Mouse (Mus musculus) spleen, adult 2 months (tissue): Measurements from ENCODE around the gene Trim8.

Experiments
- CTCF ChIP-seq: fragments of 200-500 bp; IDR thresholded peaks from 2 replicates; pipeline ENCODE4 v1.5.1; 2011; ENCODE audit warnings: mild to moderate bottlenecking, inconsistent platforms; ENCODE audit not compliant: insufficient read depth, insufficient read length, insufficient replicate concordance; ENCODE audit errors: extremely low read depth
- POLR2A ChIP-seq: fragments of 200-500 bp; IDR thresholded peaks from 2 replicates; pipeline ENCODE4 v1.6.1; 2011; ENCODE audit warnings: low read depth, low read length, inconsistent platforms

DNA sequence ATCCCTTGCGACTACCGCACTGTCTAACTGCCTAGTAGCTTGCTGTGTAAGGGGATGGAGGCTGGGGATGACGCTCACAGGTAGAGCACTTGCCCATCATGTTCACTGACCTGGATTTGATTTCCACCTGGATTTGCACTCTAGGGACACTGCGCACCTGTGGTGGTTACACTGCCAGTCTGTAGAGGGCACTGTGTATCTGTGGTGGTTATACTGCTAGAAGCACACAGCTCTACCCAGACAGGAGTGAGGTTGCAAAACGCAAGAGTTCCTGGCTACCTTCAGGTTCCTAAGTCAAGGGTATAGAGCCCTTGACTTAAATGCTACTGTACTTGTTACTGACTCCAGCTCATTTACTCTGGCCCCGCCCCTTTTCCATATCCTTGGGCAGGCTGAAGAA lies 36.7 kb downstream of the Trim8 start:
- no peak for TF ChIP-seq CTCF
- TF ChIP-seq POLR2A = no peak
